Mouse (Mus musculus) G1E (cell line): ENCODE data around the gene Hist1h2bn.
"Not testable (repeated sequence)": the region's sequence is repeated elsewhere in the genome, so short reads cannot be mapped to it uniquely, and the experiment has no call there.

Experiments used
- CTCF ChIP-seq: IDR thresholded peaks from 2 replicates; pipeline ENCODE4 v1.5.1; 2012; ENCODE audit warnings: low read depth, low read length, inconsistent platforms, mixed read lengths
- GATA1 ChIP-seq: IDR thresholded peaks from 2 replicates; pipeline ENCODE4 v1.6.1; 2012; ENCODE audit warnings: borderline replicate concordance, low read length, inconsistent platforms, mixed read lengths
- POLR2AphosphoS5 ChIP-seq: IDR thresholded peaks from 2 replicates; pipeline ENCODE4 v1.6.1; 2012; ENCODE audit warnings: low read depth, low read length, inconsistent platforms; ENCODE audit not compliant: insufficient replicate concordance

GRCm38 (mm10) chr13:21754294-21755001, 525 bp downstream of the Hist1h2bn start:
- not testable (repeated sequence) for TF ChIP-seq GATA1, CTCF
- peak; percentile 92 for TF ChIP-seq POLR2AphosphoS5
